Comparison of ENCODE assay signal across 8 mouse cellular contexts in the genomic region with DNA sequence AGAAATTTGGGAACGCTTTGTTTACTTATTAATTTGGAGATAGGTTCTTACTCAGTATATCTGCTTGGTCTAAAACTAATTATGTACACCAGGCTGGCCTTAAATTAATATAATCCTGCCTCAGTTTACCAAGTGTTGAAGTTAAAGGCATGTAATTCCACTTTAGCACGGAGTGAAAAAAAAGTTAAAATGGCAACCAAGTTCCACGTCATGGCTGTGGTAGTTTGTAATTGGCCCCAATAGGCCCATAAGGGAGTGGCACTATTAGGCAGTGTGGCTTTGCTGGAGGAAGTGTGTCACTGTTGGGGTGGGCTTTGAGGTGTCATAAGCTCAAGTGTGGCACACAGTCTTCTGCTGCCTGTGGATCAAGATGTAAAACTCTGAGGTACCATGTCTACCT. TPM values are rescaled to one million over a fixed set of nuclear protein-coding genes. Genes with fewer than 3 reads are reported as not detected.
DNase-seq lines count a peak whose midpoint lies in the region; ATAC-seq and TF ChIP-seq lines count a peak whose summit lies in the region.

No protein-coding gene starts in this region.

- 47% methylated on average over 3 of the region's 3 CpGs for WGBS in lung, postnatal 0 days
- WGBS in midbrain, postnatal 0 days = 62% methylated on average over 3 of the region's 3 CpGs

- ATAC-seq in lung, postnatal 0 days = no peak
- ATAC-seq in inflammation-experienced regulatory T-cells, adult 6 months = peak; percentile 22
- ATAC-seq in midbrain, postnatal 0 days (ENCODE audit: low FRiP score) = no peak

- peak overlapping the region; percentile 68 for H3K4me2 ChIP-seq in lung, postnatal 0 days (replicated peaks; ENCODE audit: low read depth, low read length)
- peak overlapping the region; percentile 77 for H3K4me2 ChIP-seq in midbrain, postnatal 0 days (ENCODE audit: low read depth, low read length, poor library complexity, severe bottlenecking)

- DNase-seq in lung, postnatal 0 days (ENCODE audit: low spot score) = peak; percentile 12
- no peak for DNase-seq in lung, postnatal 14 days
- peak; percentile 64 for DNase-seq in c-Kit-positive CD71-positive TER-119-positive erythroid progenitor cells, embryonic 14.5 days (ENCODE audit: low spot score)
- no peak for DNase-seq in midbrain, postnatal 0 days (ENCODE audit: low spot score)
- DNase-seq in layer of hippocampus, adult 18-20 months (ENCODE audit: low spot score in 2 of 2) = no peak
- DNase-seq in cerebellum, adult 11 months = no peak
- DNase-seq in urinary bladder, postnatal 36 days (ENCODE audit: low spot score in 2 of 2) = no peak

- H3K36me3 ChIP-seq in lung, postnatal 0 days (ENCODE audit: insufficient read depth, low read length) = no peaks in the 10 kb centered on the region
- no peaks in the 10 kb centered on the region for H3K36me3 ChIP-seq in midbrain, postnatal 0 days (ENCODE audit: insufficient read depth, low read length)

- TF ChIP-seq EP300 in lung, postnatal 0 days (IDR thresholded peaks at IDR 0.05) = no peak

- H3K27ac ChIP-seq in lung, postnatal 0 days (ENCODE audit: low read length) = no peak overlapping the region
- no peak overlapping the region for H3K27ac ChIP-seq in midbrain, postnatal 0 days (ENCODE audit: low read depth, low read length)

- H3K9me3 ChIP-seq in lung, postnatal 0 days (ENCODE audit: low read length) = no peaks in the 10 kb centered on the region
- H3K9me3 ChIP-seq in midbrain, postnatal 0 days (ENCODE audit: low read length) = no peaks in the 10 kb centered on the region

- TF ChIP-seq CTCF in lung, postnatal 0 days (IDR thresholded peaks at IDR 0.05) = no peak
- no peak for TF ChIP-seq CTCF in midbrain, postnatal 0 days (IDR thresholded peaks at IDR 0.05)

- H3K9ac ChIP-seq in lung, postnatal 0 days (replicated peaks; ENCODE audit: low read depth) = no peak overlapping the region; the same call in 1 of the 2 replicates
- peak overlapping the region; percentile 66 for H3K9ac ChIP-seq in midbrain, postnatal 0 days (replicated peaks; ENCODE audit: low read length, poor library complexity, severe bottlenecking)

- peaks cover 6% of the 10 kb centered on the region; the same call in 1 of the 2 replicates for H3K4me1 ChIP-seq in lung, postnatal 0 days (ENCODE audit: insufficient read depth, low read depth, low read length)
- peaks cover 2% of the 10 kb centered on the region for H3K4me1 ChIP-seq in midbrain, postnatal 0 days (ENCODE audit: insufficient read depth, low read length)

- H3K4me3 ChIP-seq in lung, postnatal 0 days (ENCODE audit: low read depth, low read length) = peak overlapping the region; percentile 68
- peak overlapping the region; percentile 53 for H3K4me3 ChIP-seq in midbrain, postnatal 0 days (ENCODE audit: low read depth, low read length)

- no peaks in the 10 kb centered on the region for H3K27me3 ChIP-seq in lung, postnatal 0 days (replicated peaks; ENCODE audit: insufficient read depth, low read length)
- no peaks in the 10 kb centered on the region for H3K27me3 ChIP-seq in midbrain, postnatal 0 days (ENCODE audit: insufficient read depth, low read length)

RNA-seq across cellular contexts. Expression of gene Psmd14, which starts 1.0 kb away (rescaled TPM):
- 87.4 and 94.3 TPM in 2 replicates for polyA plus RNA-seq in lung, postnatal 0 days (2015; fragmentation: Nextera tagmentation; extraction: Ambion mirVana)
- 100 to 1,000 TPM; 202 to 261 (median 206) TPM for polyA plus RNA-seq in inflammation-experienced regulatory T-cells, adult 6 months (2017; shearing (Covaris generic))
- total RNA-seq in midbrain, postnatal 0 days (2014; rRNA removed) = 87.4 and 119 TPM in 2 replicates
- polyA plus RNA-seq in midbrain, postnatal 0 days (2015; fragmentation: Nextera tagmentation; extraction: Ambion mirVana) = 184 and 197 TPM in 2 replicates
- total RNA-seq in layer of hippocampus, adult 18-20 months (2021) = 100 to 1,000 TPM; 108 to 110 TPM

Comparison
In these comparisons a context has a peak if more than half of its experiments do, and no peak if none do; other contexts are left out.
1. DNase-seq: peak in lung, postnatal 0 days (single experiment) and c-Kit-positive CD71-positive TER-119-positive erythroid progenitor cells, embryonic 14.5 days (single experiment); none in lung, postnatal 14 days (single experiment), midbrain, postnatal 0 days (single experiment), layer of hippocampus, adult 18-20 months (0 of 2), cerebellum, adult 11 months (single experiment) and urinary bladder, postnatal 36 days (0 of 2).